Mouse (Mus musculus): Measurements from ENCODE around the gene Polr3b.

The Polr3b gene

GRCm38 (mm10) chr10:84758483-84759431, 136.7 kb downstream of the Polr3b start:
- peak; percentile 71 for DNase-seq (ENCODE audit: extremely low spot score, low spot score)

- DNase-seq (ENCODE audit: extremely low spot score, low spot score) = peak; percentile 78
Observed at GRCm38 (mm10) chr10:84759511-84760117, 137.5 kb downstream of the Polr3b start.

GRCm38 (mm10) chr10:84760118-84761111, 138.3 kb downstream of the Polr3b start:
- peak; percentile 69 for DNase-seq (ENCODE audit: extremely low spot score, low spot score)

- DNase-seq (ENCODE audit: extremely low spot score, low spot score) = no peak
Observed at GRCm38 (mm10) chr10:84768766-84769165, 146.7 kb downstream of the Polr3b start.

- no peak for DNase-seq (ENCODE audit: extremely low spot score, low spot score)
Observed at GRCm38 (mm10) chr10:84772380-84773130, 150.5 kb downstream of the Polr3b start.

GRCm38 (mm10) chr10:84773889-84774288, 151.8 kb downstream of the Polr3b start:
- DNase-seq (ENCODE audit: extremely low spot score, low spot score) = no peak

- DNase-seq (ENCODE audit: extremely low spot score, low spot score) = no peak
Observed at GRCm38 (mm10) chr10:84774573-84774972, 152.5 kb downstream of the Polr3b start.

All from neural tube, embryonic 10.5 days (tissue).